Mouse (Mus musculus) myocyte (in vitro differentiated cells): ENCODE measurements around the gene Churc1. TPM values are rescaled to one million over a fixed set of nuclear protein-coding genes. Genes with fewer than 3 reads are reported as not detected.

ENCODE experiments used
- H3K27me3 ChIP-seq: one replicate; pipeline ENCODE4 v1.6.1; 2011; ENCODE audit not compliant: control insufficient read depth, insufficient read depth, insufficient read length
- H3K36me3 ChIP-seq: one replicate; pipeline ENCODE4 v1.6.1; 2011; ENCODE audit not compliant: control insufficient read depth, insufficient read depth
- H3K4me2 ChIP-seq: one replicate; pipeline ENCODE4 v1.6.1; 2011; ENCODE audit warnings: low read depth, control low read depth
- H3K4me3 ChIP-seq: one replicate; pipeline ENCODE4 v1.5.1; 2011; ENCODE audit warnings: mild to moderate bottlenecking, control low read depth, moderate library complexity
- H3K79me2 ChIP-seq: one replicate; pipeline ENCODE4 v1.6.1; 2011; ENCODE audit not compliant: control insufficient read depth, insufficient read depth
- H3ac ChIP-seq: one replicate; pipeline ENCODE4 v1.6.1; 2011; ENCODE audit not compliant: control insufficient read depth, insufficient read length
- CEBPB ChIP-seq: IDR thresholded peaks from 2 replicates; pipeline ENCODE4 v1.6.1; 2011; ENCODE audit warnings: mild to moderate bottlenecking, moderate library complexity; ENCODE audit not compliant: poor library complexity, insufficient read depth, severe bottlenecking
- E2F4 ChIP-seq: IDR thresholded peaks from one replicate; pipeline ENCODE4 v1.6.1; 2011; ENCODE audit warnings: mild to moderate bottlenecking, control low read depth, moderate library complexity; ENCODE audit not compliant: insufficient read depth
- MAX ChIP-seq: IDR thresholded peaks from one replicate; pipeline ENCODE4 v1.6.1; 2011; ENCODE audit warnings: low read depth, mild to moderate bottlenecking, control low read depth
- MYOD1 ChIP-seq, 3 experiments: IDR thresholded peaks; one replicate each; pipeline ENCODE4 v1.6.1; 2011; ENCODE audit warnings: control low read depth in 2 of 3, low read depth in 2 of 3, mild to moderate bottlenecking in 2 of 3, moderate library complexity in 1 of 3; ENCODE audit not compliant: insufficient read length in 2 of 3, control insufficient read depth in 1 of 3
- MYOG ChIP-seq, 3 experiments: IDR thresholded peaks; one replicate each; pipeline ENCODE4 v1.6.1; 2011; ENCODE audit warnings: control low read depth in 2 of 3, low read depth in 2 of 3, mild to moderate bottlenecking in 2 of 3; ENCODE audit not compliant: insufficient read length in 2 of 3, control insufficient read depth in 1 of 3, insufficient read depth in 1 of 3
- POLR2A ChIP-seq: IDR thresholded peaks from one replicate; pipeline ENCODE4 v1.6.1; 2011; ENCODE audit warnings: low read depth, mild to moderate bottlenecking, control low read depth, moderate library complexity; ENCODE audit not compliant: insufficient read length
- POLR2AphosphoS2 ChIP-seq: IDR thresholded peaks from one replicate; pipeline ENCODE4 v1.6.1; 2011; ENCODE audit warnings: low read depth, control low read depth; ENCODE audit not compliant: insufficient read length
- REST ChIP-seq: IDR thresholded peaks from one replicate; pipeline ENCODE4 v1.6.1; 2011; ENCODE audit warnings: mild to moderate bottlenecking, control low read depth, moderate library complexity; ENCODE audit not compliant: insufficient read depth, insufficient read length
- SRF ChIP-seq: IDR thresholded peaks from one replicate; pipeline ENCODE4 v1.6.1; 2011; ENCODE audit warnings: low read depth; ENCODE audit not compliant: control insufficient read depth, insufficient read length
- TCF12 ChIP-seq: IDR thresholded peaks from one replicate; pipeline ENCODE4 v1.6.1; 2011; ENCODE audit warnings: mild to moderate bottlenecking, control low read depth; ENCODE audit not compliant: poor library complexity, insufficient read depth, severe bottlenecking
- TCF3 ChIP-seq: IDR thresholded peaks from one replicate; pipeline ENCODE4 v1.6.1; 2011; ENCODE audit warnings: low read depth, control low read depth; ENCODE audit not compliant: insufficient read length
- USF1 ChIP-seq: IDR thresholded peaks from one replicate; pipeline ENCODE4 v1.6.1; 2011; ENCODE audit warnings: low read depth, mild to moderate bottlenecking, control low read depth, moderate library complexity
- polyA plus RNA-seq: library from polyadenylated mRNA; unstranded; fragments of >200 nt; fragmentation: generic; extraction: Trizol; gene quantifications from one replicate; pipeline ENCODE4 v1.2.1, GENCODE M21; 2012; ENCODE audit warnings: missing spikeins

Gene Churc1
- polyA plus RNA-seq, 1 experiment: 73.6 TPM

GRCm38 (mm10) chr12:76771540-76771939 is 6.2 kb downstream of the Churc1 start:
- Histone ChIP-seq H3K4me2 (no peak overlapping the region), H3ac (no peak overlapping the region), H3K27me3 (no peaks in the 10 kb centered on the region), H3K36me3 (no peaks in the 10 kb centered on the region), H3K4me3 (no peak overlapping the region), H3K79me2 (no peaks in the 10 kb centered on the region)
- TF ChIP-seq TCF12 (no peak), SRF (no peak), MAX (no peak), CEBPB (no peak), POLR2AphosphoS2 (no peak), USF1 (no peak), POLR2A (no peak), REST (no peak)

- Histone ChIP-seq H3K79me2 (no peaks in the 10 kb centered on the region), H3ac (no peak overlapping the region), H3K36me3 (no peaks in the 10 kb centered on the region), H3K27me3 (no peaks in the 10 kb centered on the region), H3K4me3 (no peak overlapping the region), H3K4me2 (no peak overlapping the region)
- no peak for TF ChIP-seq TCF12
- TF ChIP-seq CEBPB: no peak
- no peak for TF ChIP-seq USF1
- TF ChIP-seq REST: no peak
- TF ChIP-seq MYOD1 (IDR thresholded peaks at IDR 0.05; ENCODE audit: control insufficient read depth in 1 of 3, insufficient read length in 2 of 3, low read depth in 2 of 3): no peak
- no peak for TF ChIP-seq TCF3
- TF ChIP-seq MYOG (IDR thresholded peaks at IDR 0.05; ENCODE audit: control insufficient read depth in 1 of 3, insufficient read depth in 1 of 3, insufficient read length in 2 of 3, low read depth in 2 of 3): no peak
- TF ChIP-seq POLR2A: no peak
- no peak for TF ChIP-seq POLR2AphosphoS2
- TF ChIP-seq MAX: no peak
- TF ChIP-seq SRF: no peak
- TF ChIP-seq E2F4: no peak
These were observed 9.3 kb downstream of the Churc1 start for GRCm38 (mm10) chr12:76774652-76775051.

GRCm38 (mm10) chr12:76775132-76775531 is 9.8 kb downstream of the Churc1 start:
- TF ChIP-seq E2F4: no peak
- H3K27me3 ChIP-seq: no peaks in the 10 kb centered on the region
- no peak overlapping the region for H3K4me3 ChIP-seq
- no peak overlapping the region for H3K4me2 ChIP-seq
- no peaks in the 10 kb centered on the region for H3K79me2 ChIP-seq
- no peak overlapping the region for H3ac ChIP-seq
- no peaks in the 10 kb centered on the region for H3K36me3 ChIP-seq

GRCm38 (mm10) chr12:76776898-76777297 is 11.6 kb downstream of the Churc1 start:
- no peak overlapping the region for H3K4me3 ChIP-seq
- H3K4me2 ChIP-seq: no peak overlapping the region
- TF ChIP-seq TCF12 (no peak), POLR2AphosphoS2 (no peak), CEBPB (no peak), SRF (no peak), E2F4 (no peak), MAX (no peak), MYOD1 (IDR thresholded peaks at IDR 0.05; ENCODE audit: control insufficient read depth in 1 of 3, insufficient read length in 2 of 3, low read depth in 2 of 3) (no peak), REST (no peak), TCF3 (no peak), MYOG (IDR thresholded peaks at IDR 0.05; ENCODE audit: control insufficient read depth in 1 of 3, insufficient read depth in 1 of 3, insufficient read length in 2 of 3, low read depth in 2 of 3) (no peak), POLR2A (no peak), USF1 (no peak)
- H3K79me2 ChIP-seq: no peaks in the 10 kb centered on the region
- no peak overlapping the region for H3ac ChIP-seq
- H3K27me3 ChIP-seq: no peaks in the 10 kb centered on the region
- H3K36me3 ChIP-seq: no peaks in the 10 kb centered on the region

- H3K36me3 ChIP-seq: no peaks in the 10 kb centered on the region
- no peak for TF ChIP-seq TCF3
- TF ChIP-seq MYOG (IDR thresholded peaks at IDR 0.05; ENCODE audit: control insufficient read depth in 1 of 3, insufficient read depth in 1 of 3, insufficient read length in 2 of 3, low read depth in 2 of 3): no peak
- no peak for TF ChIP-seq USF1
- TF ChIP-seq REST: no peak
- no peak for TF ChIP-seq SRF
- no peak for TF ChIP-seq POLR2AphosphoS2
- TF ChIP-seq MAX: no peak
- TF ChIP-seq E2F4: no peak
- TF ChIP-seq TCF12: no peak
- no peak for TF ChIP-seq MYOD1 (IDR thresholded peaks at IDR 0.05; ENCODE audit: control insufficient read depth in 1 of 3, insufficient read length in 2 of 3, low read depth in 2 of 3)
- no peak for TF ChIP-seq POLR2A
- TF ChIP-seq CEBPB: no peak
- H3K27me3 ChIP-seq: no peaks in the 10 kb centered on the region
These were observed 12.5 kb downstream of the Churc1 start for GRCm38 (mm10) chr12:76777845-76778244.

More at GRCm38 (mm10) chr12:76777845-76778244, 12.5 kb downstream of the Churc1 start:
- Histone ChIP-seq H3K4me3 (no peak overlapping the region), H3ac (no peak overlapping the region), H3K4me2 (no peak overlapping the region), H3K79me2 (no peaks in the 10 kb centered on the region)
